Mouse (Mus musculus) adrenal gland, adult 18-20 months (tissue): ENCODE data around the gene Scarf1. TPM values are rescaled to one million over a fixed set of nuclear protein-coding genes. Genes with fewer than 3 reads are reported as not detected.
A peak's percentile ranks its signal among the peaks of the same experiment; 100 is the strongest.

Source experiments
- DNase-seq, 2 experiments: peaks; one replicate each; pipeline ENCODE4 v3.0.0; 2021 to 2022; ENCODE audit warnings: low spot score in 2 of 2
- total RNA-seq, 2 experiments: library from RNA; stranded (reverse); gene quantifications; 1 replicate in 1 of 2; 2 replicates in 1 of 2; pipeline ENCODE4 v1.2.3; 2021

Scarf1 gene
- total RNA-seq, 2 experiments from 2014 or later, result 7.5 TPM

DNA sequence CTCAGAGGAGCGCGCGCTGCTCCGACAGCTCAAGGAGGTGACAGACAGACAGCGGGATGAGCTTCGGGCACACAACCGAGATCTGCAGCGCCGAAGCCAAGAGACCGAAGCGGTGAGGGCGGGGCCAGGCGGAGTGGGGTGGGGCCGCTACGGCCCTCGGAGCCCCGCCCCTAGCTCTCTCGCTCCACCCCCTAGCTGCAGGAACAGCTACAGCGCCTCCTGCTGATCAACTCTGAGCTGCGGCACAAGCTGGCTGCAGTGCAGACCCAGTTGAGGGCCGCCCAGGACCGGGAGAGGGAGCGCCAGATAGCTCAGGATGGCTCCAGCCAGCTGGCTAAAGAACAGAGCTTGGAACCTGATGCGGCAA is 2.7 kb upstream of the Scarf1 start:
- DNase-seq, result peak; percentile 92 to 93

- peak in 1 of 2 experiments; percentile 42 for DNase-seq
These were observed 2.1 kb upstream of the Scarf1 start for GRCm38 (mm10) chr11:75511213-75511612.

- no peak for DNase-seq
These were observed 880 bp upstream of the Scarf1 start for GRCm38 (mm10) chr11:75512301-75513018.

- no peak for DNase-seq
These were observed 1.8 kb downstream of the Scarf1 start for GRCm38 (mm10) chr11:75515186-75515585.

GRCm38 (mm10) chr11:75519834-75520633 is 6.7 kb downstream of the Scarf1 start:
- no peak for DNase-seq

GRCm38 (mm10) chr11:75521609-75522008 is 8.3 kb downstream of the Scarf1 start:
- DNase-seq, result no peak

DNA sequence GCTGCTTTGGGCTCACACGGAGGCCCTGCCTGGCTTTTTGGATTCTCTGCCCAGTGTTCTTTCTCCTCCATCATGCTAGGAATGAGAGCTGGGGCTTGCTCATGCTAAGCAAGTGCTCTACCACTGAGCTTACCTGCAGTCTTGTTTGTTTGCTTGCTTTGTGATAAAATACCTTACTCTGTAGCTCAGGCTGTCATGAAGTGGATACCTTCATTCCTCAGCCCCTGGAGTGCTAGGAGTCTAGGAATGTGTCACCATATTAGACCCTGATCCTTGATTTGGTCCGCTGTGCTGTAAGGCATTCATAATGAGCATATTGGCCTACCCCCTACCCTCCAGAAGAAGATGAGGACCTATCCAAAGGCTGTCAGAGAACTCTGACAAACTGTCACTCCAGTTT is 9.5 kb downstream of the Scarf1 start:
- DNase-seq, result no peak

DNA sequence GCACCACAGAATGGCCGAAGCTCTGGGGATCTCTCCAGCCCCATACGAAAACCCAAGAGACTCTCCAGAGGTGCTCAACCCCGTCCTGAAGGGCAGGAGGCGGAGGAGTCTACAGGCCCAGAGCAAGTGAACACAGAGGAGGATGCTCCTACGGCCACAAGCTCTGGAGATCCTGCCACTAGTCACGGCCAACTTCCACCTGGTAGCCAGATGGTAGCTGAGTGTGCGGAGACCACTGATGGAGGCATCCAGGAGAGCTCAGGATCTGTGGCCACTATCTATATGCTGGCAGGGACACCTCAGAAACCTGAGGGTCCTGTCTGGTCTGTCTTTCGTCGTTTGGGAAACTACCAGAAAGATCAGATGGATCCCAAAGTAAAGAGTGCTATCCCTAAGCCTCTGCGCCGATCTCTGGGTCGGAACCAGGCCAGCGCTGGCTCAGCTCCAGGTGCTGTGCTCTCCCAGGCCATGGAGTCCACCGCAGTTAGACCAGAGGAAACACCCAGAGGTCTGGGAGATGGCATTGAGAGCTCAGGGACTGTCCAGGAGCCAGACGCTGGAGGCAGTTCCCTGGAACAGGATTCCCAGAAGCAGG is 12.3 kb downstream of the Scarf1 start:
- DNase-seq, result no peak

GRCm38 (mm10) chr11:75526943-75527342 is 13.6 kb downstream of the Scarf1 start:
- no peak for DNase-seq

GRCm38 (mm10) chr11:75529771-75530170 is 16.4 kb downstream of the Scarf1 start:
- no peak for DNase-seq

- peak; percentile 99 to 100 for DNase-seq
These were observed 17.0 kb downstream of the Scarf1 start for GRCm38 (mm10) chr11:75530325-75530724.

- DNase-seq, result peak in 1 of 2 experiments; percentile 44
These were observed 17.6 kb downstream of the Scarf1 start for GRCm38 (mm10) chr11:75530845-75531373.

- DNase-seq, result peak; percentile 83 to 84
These were observed 18.3 kb downstream of the Scarf1 start, which contains the start of gene Slc43a2 for GRCm38 (mm10) chr11:75531469-75532242. Gene Slc43a2, plus strand, starts transcription at chr11:75531694.

- DNase-seq, result no peak
These were observed 19.3 kb downstream of the Scarf1 start for GRCm38 (mm10) chr11:75532340-75533277.

DNA sequence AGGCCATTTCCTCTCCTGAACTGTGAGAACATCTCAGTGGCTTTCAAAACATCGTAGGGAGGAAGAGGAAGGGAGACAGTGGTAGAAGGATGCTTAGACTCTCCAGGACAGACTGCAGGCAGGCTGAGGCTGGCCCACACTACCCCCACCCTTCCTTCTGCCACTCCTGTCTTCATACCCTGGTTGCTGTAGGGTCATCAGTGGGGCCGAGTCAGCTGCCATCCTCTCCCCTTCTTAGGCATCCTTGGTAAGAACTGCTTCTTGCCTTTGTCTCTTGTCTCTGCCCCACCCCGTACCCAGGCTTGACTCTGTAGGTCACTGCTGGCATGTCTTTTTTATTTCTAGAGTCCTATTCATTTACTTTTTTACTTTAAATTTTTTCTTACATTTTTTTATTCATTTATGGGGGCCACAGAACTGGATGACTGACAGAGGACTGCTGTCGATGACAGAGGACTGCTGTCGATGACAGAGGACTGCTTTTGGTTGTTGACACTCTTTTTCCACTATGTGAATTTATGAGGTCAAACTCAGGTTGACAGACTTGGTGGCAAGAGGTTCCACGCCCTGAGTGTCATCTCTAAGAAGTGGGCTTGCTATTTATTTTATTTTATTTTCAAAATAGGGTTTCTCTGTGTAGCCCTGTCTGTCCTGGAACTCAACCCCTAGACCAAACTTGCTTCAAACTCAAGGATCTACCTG is 20.1 kb downstream of the Scarf1 start:
- DNase-seq, result no peak

GRCm38 (mm10) chr11:75534286-75535033 is 21.1 kb downstream of the Scarf1 start:
- no peak for DNase-seq

GRCm38 (mm10) chr11:75535106-75535795 is 21.9 kb downstream of the Scarf1 start:
- DNase-seq, result no peak
